Mouse (Mus musculus) G1E (cell line): ENCODE data around the gene Olfr749.

Experiments
- CTCF ChIP-seq: IDR thresholded peaks from 2 replicates; pipeline ENCODE4 v1.5.1; 2012; ENCODE audit warnings: low read depth, low read length, inconsistent platforms, mixed read lengths
- TAL1 ChIP-seq: conservative IDR thresholded peaks from 2 replicates; pipeline ENCODE4 v1.6.1; 2012; ENCODE audit warnings: low read depth, low read length, inconsistent platforms, mixed read lengths

- no peak for TF ChIP-seq CTCF
- TF ChIP-seq TAL1 = no peak
Measured at GRCm38 (mm10) chr14:50784391-50785250, 39.7 kb upstream of the Olfr749 start.
